Mouse (Mus musculus) lung, adult 2 months (tissue): ENCODE results near the gene Hip1r.

Experiments
- CTCF ChIP-seq: fragments of 200-500 bp; IDR thresholded peaks from 2 replicates; pipeline ENCODE4 v1.5.1; 2011; ENCODE audit warnings: mild to moderate bottlenecking, low read length, control low read depth; ENCODE audit not compliant: insufficient read depth
- POLR2A ChIP-seq: fragments of 200-500 bp; IDR thresholded peaks from 2 replicates; pipeline ENCODE4 v1.6.1; 2011; ENCODE audit warnings: low read depth, mild to moderate bottlenecking, control low read depth, low read length, borderline replicate concordance; ENCODE audit errors: extremely low read depth

DNA sequence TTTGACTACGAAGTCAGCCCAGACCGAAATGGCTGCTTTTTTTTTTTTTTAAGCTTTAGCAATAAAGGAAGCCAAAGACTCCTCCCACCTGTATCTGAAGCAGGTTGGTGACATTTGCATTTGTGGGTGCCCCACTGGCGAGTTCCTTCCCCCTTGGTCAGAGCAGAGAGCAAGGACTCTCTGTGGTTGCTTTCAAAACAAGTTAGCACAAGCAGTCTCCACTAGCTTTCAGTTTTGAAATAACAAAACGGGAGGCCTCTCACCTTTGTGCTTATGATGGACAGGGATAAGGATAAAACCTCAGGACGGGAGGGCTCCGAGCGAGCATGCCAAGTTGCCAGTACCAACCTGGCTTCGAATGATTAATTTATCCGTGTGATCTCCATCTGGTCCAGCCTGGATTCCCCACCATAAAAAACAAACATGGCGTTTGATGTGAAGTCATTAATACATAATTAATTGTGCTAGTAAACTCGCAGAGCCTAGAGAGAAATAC is 1.2 kb downstream of the Hip1r start:
- TF ChIP-seq POLR2A (no peak), CTCF (no peak)
